Mouse (Mus musculus): ENCODE data around the gene Klhl8.
A peak's percentile ranks its signal among the peaks of the same experiment; 100 is the strongest.
"Not testable (repeated sequence)": the region's sequence is repeated elsewhere in the genome, so short reads cannot be mapped to it uniquely, and the experiment has no call there.

The Klhl8 gene

DNA sequence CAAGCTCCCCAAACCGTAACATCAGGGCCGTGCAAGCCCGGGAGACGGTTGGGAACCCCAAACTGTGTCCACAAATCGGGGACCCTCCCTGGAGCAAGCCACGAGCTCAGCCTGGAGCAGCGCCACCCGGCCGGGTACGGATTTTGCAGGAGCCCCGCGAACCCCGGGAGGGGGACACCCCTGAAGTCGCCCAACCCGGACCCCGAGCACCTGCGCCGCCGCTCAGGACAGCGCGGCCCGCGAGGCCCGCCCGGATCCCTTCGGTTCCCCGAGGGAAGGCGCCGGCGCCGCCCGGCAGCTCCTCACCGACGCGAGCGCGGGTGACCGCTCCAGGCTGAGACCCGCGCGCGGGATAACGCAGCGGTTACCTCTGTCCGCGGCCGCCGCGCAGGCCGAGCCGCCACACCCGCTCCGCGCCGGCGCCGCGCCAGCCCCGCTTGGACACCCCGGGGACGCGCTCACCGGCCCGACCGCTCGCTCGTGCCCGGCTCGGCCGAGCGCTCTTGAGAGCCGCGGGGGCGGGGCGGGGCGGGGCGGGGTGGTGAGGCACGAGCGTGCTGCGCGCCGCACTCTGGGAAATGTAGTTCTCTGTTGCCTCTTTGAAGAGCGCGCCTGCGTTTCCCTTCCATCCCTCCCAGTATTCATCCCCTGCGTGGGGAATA lies at the start of gene Klhl8:
Gene Klhl8 (minus strand): TSS at position 512 of the 662 bp plus-strand sequence.
- ATAC-seq (ENCODE audit: insufficient number of reproducible peaks, low FRiP score, low TSS enrichment): peak; percentile 97

DNA sequence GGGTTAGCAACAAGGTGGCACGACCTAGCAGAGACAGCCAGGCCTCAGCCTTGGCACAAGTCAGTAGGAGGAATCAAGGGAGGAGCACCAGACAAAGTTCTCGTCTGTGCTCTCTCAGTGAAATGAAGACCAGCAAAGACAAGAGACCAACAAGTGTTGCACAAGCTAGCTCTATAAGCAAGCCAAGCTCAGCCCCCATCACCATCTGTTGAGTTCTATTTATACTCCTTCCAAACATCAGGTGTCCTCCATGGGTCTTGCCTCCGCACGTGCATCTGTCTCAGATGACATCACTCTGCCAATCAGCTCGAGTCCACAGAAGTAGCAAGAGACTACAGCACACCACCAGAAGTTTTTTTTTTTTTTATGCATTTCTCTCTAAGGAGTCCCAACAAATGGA lies 43.6 kb upstream of the Klhl8 start:
- ATAC-seq (ENCODE audit: insufficient number of reproducible peaks, low FRiP score, low TSS enrichment): no peak

DNA sequence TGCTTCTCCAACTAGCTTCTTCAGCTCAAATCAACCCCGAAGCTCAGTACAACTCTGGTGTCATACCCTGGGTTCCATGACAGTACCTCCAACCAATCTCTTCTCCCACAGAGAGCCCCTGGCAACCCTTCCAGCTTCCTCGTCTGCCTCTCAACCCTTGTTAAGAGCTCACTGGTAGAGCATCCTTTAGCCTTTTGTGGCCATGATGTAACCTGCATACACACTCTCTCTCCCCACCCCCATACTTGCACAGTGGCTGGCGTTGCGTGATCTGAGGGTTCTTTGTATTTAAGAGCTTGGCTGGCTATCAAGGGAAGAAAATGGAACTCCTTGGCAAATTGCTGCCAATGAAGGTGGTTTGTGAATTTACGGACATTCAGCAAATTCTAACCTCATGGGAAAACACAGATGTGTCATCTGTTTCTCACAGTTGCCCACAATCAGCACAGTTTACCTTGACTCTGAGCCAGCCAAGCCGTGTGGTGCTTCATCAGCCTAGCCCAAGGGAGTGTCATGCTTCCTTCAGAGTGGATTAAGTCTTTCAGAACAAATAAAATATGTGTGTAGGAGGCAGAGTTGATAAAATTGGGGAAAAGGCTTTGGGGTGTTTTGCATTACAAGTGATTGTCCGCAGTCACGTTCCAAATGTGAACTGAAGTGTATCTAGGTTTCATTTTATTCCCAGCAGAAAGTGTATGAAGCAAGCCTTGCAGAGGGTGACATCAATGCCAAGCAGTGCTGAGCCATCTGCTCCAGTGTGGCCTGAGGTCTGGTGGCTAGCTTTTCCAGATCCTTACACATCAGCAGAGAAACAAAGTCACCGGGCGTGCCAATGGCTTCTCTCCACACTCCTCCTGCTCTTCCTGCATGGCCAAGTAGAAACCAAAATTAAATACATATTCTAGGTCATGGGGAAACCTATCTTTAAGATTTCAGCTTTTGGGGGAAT lies 42.4 kb upstream of the Klhl8 start:
- 0 out of 2 replicates have a peak, but pooled peaks have one; percentile 36 for ATAC-seq (ENCODE audit: insufficient number of reproducible peaks, low FRiP score, low TSS enrichment)

DNA sequence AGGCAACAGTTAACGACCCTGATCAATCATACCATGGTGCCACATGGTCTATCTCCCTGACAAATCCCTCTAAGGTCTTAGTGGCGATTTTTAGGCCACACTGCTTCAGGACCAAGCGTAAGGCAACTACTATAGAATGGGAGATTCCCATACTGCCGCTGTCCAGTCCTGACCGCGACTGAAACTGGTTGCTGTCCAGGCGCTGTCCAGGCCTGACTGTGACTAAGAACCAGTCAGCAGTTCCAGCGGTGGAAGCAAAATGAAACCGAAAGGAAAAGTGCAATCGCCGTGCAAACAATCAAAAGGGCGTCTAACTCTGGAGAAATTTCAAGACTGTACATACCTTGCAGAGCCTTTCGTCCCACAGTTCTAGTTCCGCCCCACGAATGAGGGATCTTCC lies 39.1 kb upstream of the Klhl8 start:
- not testable (repeated sequence) for ATAC-seq (ENCODE audit: insufficient number of reproducible peaks, low FRiP score, low TSS enrichment)

DNA sequence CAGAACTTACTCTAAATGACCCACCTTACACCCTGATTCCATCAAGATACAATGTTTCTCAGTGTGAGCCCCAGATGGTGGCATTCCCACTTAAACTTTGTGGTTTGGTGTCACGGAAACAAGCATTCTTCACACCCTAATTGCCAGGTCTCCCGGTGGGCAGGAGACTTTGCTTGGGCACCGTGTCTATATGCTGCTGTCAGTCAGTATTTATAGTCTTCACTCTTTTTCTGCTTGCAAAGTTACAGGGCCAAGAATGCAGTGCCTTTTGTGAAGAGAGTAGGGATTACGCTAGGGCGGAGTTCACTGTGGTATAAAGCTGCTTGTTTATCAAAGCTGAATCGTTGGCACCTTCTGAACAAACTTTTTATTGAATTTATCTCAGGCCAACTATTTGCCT lies 32.1 kb upstream of the Klhl8 start:
- no peak for ATAC-seq (ENCODE audit: insufficient number of reproducible peaks, low FRiP score, low TSS enrichment)

DNA sequence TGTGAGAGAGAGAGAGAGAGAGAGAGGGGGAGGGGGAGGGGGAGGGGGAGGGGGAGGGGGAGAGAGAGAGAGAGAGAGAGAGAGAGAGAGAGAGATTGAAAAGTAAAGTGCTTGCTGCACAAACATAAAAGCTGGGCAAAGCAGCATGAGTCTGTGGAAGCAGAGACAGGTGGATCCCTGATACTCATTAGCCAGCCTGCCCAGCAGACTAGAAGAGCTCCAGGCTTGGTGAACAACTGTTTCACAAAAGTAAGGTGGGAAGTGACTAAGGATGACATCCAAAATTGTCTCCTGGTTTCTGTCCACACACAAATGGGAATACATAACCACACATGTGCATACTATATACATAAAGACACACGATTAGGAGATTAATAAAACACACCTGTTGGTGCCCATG lies 28.8 kb upstream of the Klhl8 start:
- no peak for ATAC-seq (ENCODE audit: insufficient number of reproducible peaks, low FRiP score, low TSS enrichment)

DNA sequence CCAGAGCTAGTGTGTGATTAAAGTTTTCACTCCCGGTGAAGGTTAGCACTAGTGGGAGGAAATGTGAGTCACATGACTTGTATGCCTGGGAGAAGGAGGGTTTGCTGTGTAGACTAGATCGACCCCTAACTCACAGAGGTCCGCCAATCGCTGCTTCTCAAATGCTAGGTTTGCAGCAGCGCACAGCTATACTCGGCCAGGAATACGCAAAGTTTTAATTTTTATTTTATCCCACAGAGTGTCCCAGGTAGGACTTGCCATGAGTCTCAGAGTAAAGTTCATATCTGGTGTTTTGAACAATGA lies 28.2 kb upstream of the Klhl8 start:
- ATAC-seq (ENCODE audit: insufficient number of reproducible peaks, low FRiP score, low TSS enrichment): no peak

DNA sequence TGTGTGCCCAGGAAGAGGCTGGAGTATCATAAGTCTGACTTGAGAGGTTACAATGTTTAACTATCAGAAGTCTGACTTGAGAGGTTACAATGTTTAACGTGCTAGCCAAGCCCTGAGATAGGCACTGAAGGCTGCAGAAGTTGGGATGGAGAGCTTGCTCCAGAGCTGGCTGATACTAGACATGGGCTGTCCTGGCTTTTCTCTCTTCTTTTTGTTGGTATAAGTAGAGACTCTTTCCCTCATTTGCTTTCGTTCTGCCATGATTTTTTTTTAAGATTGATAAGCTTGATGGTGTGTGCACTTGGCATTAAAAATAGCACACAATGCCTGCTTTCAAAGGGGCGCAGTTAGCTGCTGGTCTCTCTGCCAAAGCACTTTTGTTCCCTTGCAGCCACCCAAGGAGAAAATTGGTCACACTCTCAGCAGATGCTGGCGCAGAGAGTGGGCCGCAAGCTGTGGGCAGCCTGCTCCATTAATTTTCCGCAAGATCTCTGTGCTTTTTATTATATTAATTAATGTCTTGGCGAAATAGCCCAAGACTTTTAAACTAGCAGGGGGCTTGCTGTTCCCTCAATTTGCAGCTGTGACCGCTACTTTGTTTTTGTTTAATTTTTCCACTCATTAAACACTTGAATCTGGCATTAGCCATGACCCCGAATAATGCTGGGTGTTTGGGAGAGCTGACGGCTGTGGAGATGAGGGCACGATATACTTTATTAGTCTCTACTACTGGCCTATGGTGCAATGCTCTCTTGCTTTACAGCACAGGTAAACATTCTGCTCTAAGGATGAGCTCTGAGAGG lies 27.7 kb upstream of the Klhl8 start:
- no peak for ATAC-seq (ENCODE audit: insufficient number of reproducible peaks, low FRiP score, low TSS enrichment)

GRCm38 (mm10) chr5:103936906-103937589 lies 26.0 kb upstream of the Klhl8 start:
- ATAC-seq (ENCODE audit: insufficient number of reproducible peaks, low FRiP score, low TSS enrichment): 0 out of 2 replicates have a peak, but pooled peaks have one; percentile 45

GRCm38 (mm10) chr5:103931924-103932323 lies 20.9 kb upstream of the Klhl8 start:
- ATAC-seq (ENCODE audit: insufficient number of reproducible peaks, low FRiP score, low TSS enrichment): not testable (repeated sequence)

- no peak for ATAC-seq (ENCODE audit: insufficient number of reproducible peaks, low FRiP score, low TSS enrichment)
These were observed 19.5 kb upstream of the Klhl8 start for GRCm38 (mm10) chr5:103930511-103930910.

GRCm38 (mm10) chr5:103928196-103928550 lies 17.1 kb upstream of the Klhl8 start:
- no peak for ATAC-seq (ENCODE audit: insufficient number of reproducible peaks, low FRiP score, low TSS enrichment)

GRCm38 (mm10) chr5:103927429-103928195 lies 16.6 kb upstream of the Klhl8 start:
- ATAC-seq (ENCODE audit: insufficient number of reproducible peaks, low FRiP score, low TSS enrichment): peak; percentile 80

DNA sequence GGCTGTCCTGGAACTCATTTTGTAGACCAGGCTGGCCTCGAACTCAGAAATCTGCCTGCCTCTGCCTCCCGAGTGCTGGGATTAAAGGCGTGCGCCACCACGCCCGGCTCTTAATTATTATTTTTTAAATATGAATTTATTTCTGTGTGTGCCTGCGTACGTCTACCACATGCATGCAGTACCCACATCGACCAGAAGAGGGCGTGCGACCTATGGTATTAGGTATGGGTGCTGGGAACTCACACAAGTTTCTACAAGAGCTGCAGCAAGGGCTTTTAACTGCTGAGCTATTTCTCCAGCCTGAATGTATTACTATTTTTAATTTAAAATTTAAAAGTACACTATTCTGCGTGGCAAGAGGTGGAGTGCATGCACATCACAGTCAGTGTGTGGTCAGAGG lies 15.3 kb upstream of the Klhl8 start:
- ATAC-seq (ENCODE audit: insufficient number of reproducible peaks, low FRiP score, low TSS enrichment): no peak

DNA sequence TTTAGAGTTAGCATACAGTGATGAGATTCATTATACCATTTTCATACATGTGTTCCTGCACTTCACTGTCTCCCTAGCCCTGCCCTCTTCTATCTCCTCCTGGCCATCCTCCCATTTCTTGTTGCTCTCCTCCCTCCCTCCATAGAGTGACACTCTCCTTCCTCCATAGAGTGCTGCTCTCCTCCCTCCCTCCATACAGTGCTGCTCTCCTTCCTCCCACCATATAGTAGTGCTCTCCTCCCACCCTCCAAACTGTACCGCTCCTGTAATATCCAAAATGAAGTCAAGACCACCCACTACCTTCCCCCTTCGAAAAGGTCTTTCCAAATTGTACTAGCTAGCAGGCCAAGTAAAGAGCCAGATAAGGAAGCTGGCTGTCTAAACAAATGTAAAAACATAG lies 12.7 kb upstream of the Klhl8 start:
- ATAC-seq (ENCODE audit: insufficient number of reproducible peaks, low FRiP score, low TSS enrichment): no peak

DNA sequence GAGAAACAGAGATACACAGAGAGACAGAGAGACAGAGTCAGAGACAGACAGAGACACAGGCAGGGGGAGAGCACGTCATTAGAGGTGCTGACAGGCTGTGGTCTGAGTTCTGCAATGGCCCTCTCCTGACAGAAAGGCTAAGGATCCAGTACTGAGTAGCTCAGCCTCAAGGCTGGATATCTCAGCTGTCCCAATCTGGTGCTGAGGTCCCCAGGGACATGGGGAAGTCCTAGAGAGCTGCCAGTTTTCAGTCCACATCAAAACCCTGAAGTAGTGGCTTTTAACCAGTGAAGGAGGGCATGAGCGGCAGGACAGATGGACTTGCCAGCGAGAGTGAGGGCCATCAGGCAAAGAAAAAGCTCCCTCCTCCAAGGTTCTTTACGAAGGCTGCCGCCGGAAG lies 12.0 kb upstream of the Klhl8 start:
- no peak for ATAC-seq (ENCODE audit: insufficient number of reproducible peaks, low FRiP score, low TSS enrichment)

GRCm38 (mm10) chr5:103922436-103922835 lies 11.4 kb upstream of the Klhl8 start:
- no peak for ATAC-seq (ENCODE audit: insufficient number of reproducible peaks, low FRiP score, low TSS enrichment)

DNA sequence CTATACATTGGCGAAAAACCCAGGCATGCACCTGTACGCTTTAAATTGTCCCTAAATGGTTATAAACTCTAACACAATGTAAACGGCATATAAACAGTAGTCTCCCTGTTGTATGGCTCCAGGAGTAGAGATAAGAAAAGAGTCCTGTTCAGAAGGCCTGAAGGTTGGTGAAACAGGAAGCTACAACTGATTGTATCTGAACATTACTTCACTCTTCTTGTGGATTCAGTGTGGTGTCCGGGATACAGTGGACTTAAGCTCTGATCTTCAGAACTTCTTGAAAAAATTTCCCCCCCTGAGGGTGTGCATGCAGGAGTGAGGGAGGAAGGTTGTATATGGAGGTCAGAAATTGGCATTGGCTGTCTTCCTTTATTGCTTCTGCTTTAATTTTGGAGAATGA lies 8.4 kb upstream of the Klhl8 start:
- ATAC-seq (ENCODE audit: insufficient number of reproducible peaks, low FRiP score, low TSS enrichment): no peak

DNA sequence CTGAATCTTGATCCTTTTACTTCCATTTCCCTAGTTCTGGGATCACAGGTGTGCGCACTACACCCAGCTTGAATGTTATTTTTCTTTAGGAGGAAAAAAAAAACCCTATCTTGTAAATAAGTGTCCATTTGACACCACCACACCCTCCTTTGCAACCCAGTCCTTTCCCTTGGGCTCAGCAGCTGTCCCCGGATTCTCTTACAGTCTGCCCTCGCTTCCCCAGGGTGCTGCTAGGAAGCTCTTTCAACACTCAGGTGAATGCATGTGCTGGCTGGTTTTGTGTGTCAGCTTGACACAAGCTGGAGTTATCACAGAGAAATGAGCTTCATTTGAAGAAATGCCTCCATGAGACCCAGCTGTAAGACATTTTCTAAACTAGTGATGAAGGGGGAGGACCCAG lies 7.2 kb upstream of the Klhl8 start:
- ATAC-seq (ENCODE audit: insufficient number of reproducible peaks, low FRiP score, low TSS enrichment): no peak

Measured in cerebellum, adult (tissue).